Mouse (Mus musculus) liver, postnatal 0 days (tissue): ENCODE results near the gene Cldn3. TPM values are rescaled to one million over a fixed set of nuclear protein-coding genes. Genes with fewer than 3 reads are reported as not detected.

Experiments used
- ATAC-seq: fragments of 200-750 bp; cut with Nextera tagmentation; 2 replicates; pipeline ENCODE4 v1.8.0; 2017; ENCODE audit warnings: mild to moderate bottlenecking, moderate library complexity
- DNase-seq: peaks from one replicate; pipeline ENCODE4 v3.0.0-alpha.2; 2016
- H3K27ac ChIP-seq: fragments of 300-500 bp; sonication (generic); 2 replicates; pipeline ENCODE4 v1.5.1; 2014; ENCODE audit warnings: antibody characterized with exemption, moderate library complexity, mild to moderate bottlenecking, low read depth
- H3K27me3 ChIP-seq: fragments of 300-500 bp; sonication (generic); 2 replicates; pipeline ENCODE4 v1.6.1; 2014; ENCODE audit warnings: low read length, control low read depth, mixed read lengths; ENCODE audit not compliant: insufficient read depth
- H3K36me3 ChIP-seq: fragments of 300-500 bp; sonication (generic); replicated peaks from 2 replicates; pipeline ENCODE4 v1.6.1; 2014; ENCODE audit warnings: mild to moderate bottlenecking, control low read depth, low read length, moderate library complexity, mixed read lengths; ENCODE audit not compliant: insufficient read depth
- H3K4me1 ChIP-seq: fragments of 300-500 bp; sonication (generic); 2 replicates; pipeline ENCODE4 v1.6.1; 2014; ENCODE audit warnings: antibody characterized with exemption, mild to moderate bottlenecking, control low read depth; ENCODE audit not compliant: insufficient read depth
- H3K4me2 ChIP-seq: fragments of 300-500 bp; sonication (generic); 2 replicates; pipeline ENCODE4 v1.6.1; 2014; ENCODE audit warnings: low read depth, mild to moderate bottlenecking, low read length, moderate library complexity, mixed read lengths
- H3K4me3 ChIP-seq: fragments of 300-500 bp; sonication (generic); 2 replicates; pipeline ENCODE4 v1.5.1; 2014; ENCODE audit warnings: low read depth, low read length
- H3K9ac ChIP-seq: fragments of 300-500 bp; sonication (generic); replicated peaks from 2 replicates; pipeline ENCODE4 v1.6.1; 2014; ENCODE audit warnings: mild to moderate bottlenecking, moderate library complexity
- H3K9me3 ChIP-seq: fragments of 300-500 bp; sonication (generic); 2 replicates; pipeline ENCODE4 v1.6.1; 2016; ENCODE audit warnings: mild to moderate bottlenecking, control low read depth, low read length, mixed read lengths
- CTCF ChIP-seq: sonication (generic); IDR thresholded peaks from 2 replicates; pipeline ENCODE4 v1.5.1; 2016; ENCODE audit warnings: antibody characterized with exemption, low read depth
- EP300 ChIP-seq: IDR thresholded peaks from 2 replicates; pipeline ENCODE4 v1.6.1; 2016; ENCODE audit warnings: antibody characterized with exemption, low read depth, mild to moderate bottlenecking
- WGBS: fragments of 180-500 bp; shearing (Covaris S2); extraction: QIAGEN DNeasy Blood & Tissue Kit; methylation state at CpG from one replicate; pipeline ENCODE4 v1.1.7; 2014; ENCODE audit not compliant: insufficient replicate concordance; 5-methylcytosine and 5-hydroxymethylcytosine counted together
- polyA plus RNA-seq: library from polyadenylated mRNA; unstranded; fragments of >200 nt; fragmentation: Nextera tagmentation; extraction: Ambion mirVana; gene quantifications from 2 replicates; pipeline ENCODE4 v1.2.1, GENCODE M21; 2015

Cldn3 gene
- polyA plus RNA-seq, 1 experiment from 2014 or later: 65.0 TPM

DNA sequence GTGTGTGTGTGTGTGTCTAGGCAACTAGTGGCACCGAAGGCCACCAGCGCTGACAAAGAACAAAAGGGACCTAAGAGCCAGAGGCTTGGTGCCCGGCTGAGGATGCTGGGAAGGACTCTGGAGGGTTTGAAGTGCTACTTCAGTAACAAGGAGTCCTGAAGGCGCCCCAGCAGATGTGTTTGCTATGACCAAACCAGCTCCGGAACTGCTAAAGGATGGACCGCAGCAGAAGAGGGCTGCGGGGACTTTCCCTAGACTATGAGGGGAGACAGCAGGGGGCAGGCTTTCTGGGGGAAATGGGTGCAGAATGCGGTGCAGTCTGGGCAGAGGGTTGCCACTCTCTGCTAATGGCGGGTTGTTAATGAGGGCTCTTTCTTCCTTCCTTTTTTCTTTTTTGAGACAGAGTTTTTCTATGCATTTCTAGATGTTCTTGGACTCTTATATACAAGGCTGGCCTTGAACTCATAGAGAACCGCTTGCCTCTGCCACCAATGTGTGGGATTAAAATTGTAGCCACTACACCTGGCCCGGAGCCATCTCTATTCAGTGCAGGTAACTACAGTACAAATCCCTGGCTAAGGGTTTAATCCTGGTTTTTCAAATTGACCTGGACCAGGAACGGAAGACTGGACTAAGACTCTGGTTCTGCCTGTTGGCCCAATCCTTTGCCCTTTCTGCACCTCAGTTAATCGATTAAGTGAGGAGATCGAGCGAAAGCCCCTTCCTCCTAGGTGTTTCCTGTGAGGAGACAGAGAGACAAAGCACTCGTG lies 22.0 kb downstream of the Cldn3 start:
- no peaks in the 10 kb centered on the region for H3K36me3 ChIP-seq
- H3K9me3 ChIP-seq: no peaks in the 10 kb centered on the region
- peak overlapping the region; percentile 67 for H3K4me3 ChIP-seq
- TF ChIP-seq CTCF (peak; percentile 43), EP300 (no peak)
- DNase-seq: no peak
- no peak for ATAC-seq
- H3K9ac ChIP-seq: peak overlapping the region; percentile 56
- peak overlapping the region; percentile 96 for H3K27ac ChIP-seq
- no peaks in the 10 kb centered on the region for H3K27me3 ChIP-seq
- H3K4me2 ChIP-seq: peak overlapping the region; percentile 75
- WGBS: 32% methylated on average over 16 of the region's 16 CpGs
- peaks cover 21% of the 10 kb centered on the region for H3K4me1 ChIP-seq

DNA sequence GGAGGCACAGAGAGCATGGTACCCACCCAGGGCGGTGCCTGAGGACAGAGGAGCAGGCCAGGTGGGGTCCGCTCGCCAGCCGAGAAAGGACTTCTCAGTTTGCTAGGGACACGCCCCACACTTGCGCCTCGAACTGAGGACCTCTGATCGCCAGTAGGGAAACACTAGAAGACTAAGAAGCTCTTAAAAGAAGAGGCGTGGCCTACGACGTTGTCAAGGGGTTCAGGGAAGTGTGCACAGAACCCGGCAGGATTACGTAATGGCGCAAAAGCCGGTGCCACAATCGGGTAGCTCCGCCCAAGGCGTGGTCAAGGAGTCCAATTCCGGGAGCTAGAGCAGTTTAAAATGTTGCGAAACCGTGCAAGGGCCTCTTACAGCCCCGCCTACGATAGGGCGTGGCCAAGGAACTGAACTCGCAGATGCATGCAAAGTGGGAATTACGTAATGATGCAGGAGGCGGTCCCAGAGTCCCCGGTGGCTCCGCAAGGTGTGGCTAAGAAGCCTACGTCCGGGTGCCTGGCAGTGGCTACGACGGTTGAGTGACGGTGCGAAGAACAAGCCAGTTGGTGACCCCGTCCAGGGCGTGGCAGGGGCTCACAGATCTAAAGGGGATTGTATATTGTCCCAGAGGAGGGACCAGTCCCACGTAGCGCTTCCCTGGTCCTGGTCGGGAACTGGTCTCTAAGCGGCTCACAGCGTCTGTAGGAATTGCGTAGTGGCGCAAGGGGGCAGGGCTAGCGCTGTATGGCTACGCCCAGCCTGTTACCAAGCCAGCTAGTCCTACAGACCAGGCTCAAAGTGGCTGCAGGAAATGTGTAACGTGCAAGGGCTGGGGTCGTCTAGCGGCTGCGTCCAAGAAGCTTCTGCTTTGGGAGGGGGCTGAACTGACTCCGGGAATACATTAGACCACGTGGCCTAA lies 22.9 kb downstream of the Cldn3 start, which contains the start of gene Abhd11:
Gene Abhd11 (plus strand): TSS at position 482 of the 919 bp plus-strand sequence.
- DNase-seq: peak; percentile 100
- Histone ChIP-seq H3K4me3 (peak within 1 kb of the TSS; percentile 67), H3K9ac (peak within 1 kb of the TSS; percentile 73), H3K27me3 (no peaks in the 10 kb centered on the region), H3K27ac (peak within 1 kb of the TSS; percentile 96), H3K4me2 (peak within 1 kb of the TSS; percentile 75), H3K4me1 (peaks cover 22% of the 10 kb centered on the region), H3K36me3 (no peaks in the 10 kb centered on the region), H3K9me3 (no peaks in the 10 kb centered on the region)
- ATAC-seq: peak; percentile 84
- under 1% methylated on average over 52 of the region's 52 CpGs for WGBS
- TF ChIP-seq EP300 (peak; percentile 89), CTCF (peak; percentile 35; the same call in 1 of the 2 replicates)

DNA sequence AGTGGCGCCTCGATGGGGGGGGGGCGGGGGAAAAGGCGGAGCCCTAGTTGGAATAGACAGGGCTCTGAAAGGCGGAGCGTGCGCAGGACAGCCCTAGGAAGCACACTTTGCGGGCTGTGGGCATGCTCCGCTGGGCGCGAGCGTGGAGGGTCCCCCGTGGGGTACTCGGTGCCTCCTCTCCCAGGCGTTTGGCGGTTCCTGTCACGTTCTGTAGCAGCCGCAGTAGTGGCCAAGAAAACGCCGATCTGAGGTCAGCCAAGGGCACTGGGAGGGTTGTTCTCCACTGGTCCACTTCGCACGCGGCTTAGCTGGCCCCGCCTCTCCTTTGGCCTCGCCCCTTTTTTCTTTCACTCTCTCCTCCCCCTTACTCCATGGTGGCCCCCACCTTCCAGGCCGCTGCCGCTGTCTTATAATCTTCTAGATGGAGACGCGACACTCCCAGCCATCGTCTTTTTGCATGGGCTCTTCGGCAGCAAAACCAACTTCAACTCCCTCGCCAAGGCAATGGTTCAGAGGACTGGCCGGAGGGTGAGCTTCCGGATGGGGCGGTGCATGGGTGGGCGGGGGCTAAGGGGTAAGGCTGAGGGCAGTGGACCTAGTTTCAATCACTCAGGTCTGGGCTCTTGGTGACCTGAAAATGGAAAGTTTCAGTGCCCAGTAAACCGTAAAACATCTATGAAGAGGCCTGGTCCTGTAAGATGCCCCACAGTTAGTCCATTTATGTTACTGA lies 23.7 kb downstream of the Cldn3 start:
- H3K9me3 ChIP-seq: no peaks in the 10 kb centered on the region
- H3K36me3 ChIP-seq: no peaks in the 10 kb centered on the region
- peaks cover 22% of the 10 kb centered on the region for H3K4me1 ChIP-seq
- H3K27ac ChIP-seq: peak overlapping the region; percentile 96
- ATAC-seq (peak; percentile 71), DNase-seq (peak; percentile 90)
- no peaks in the 10 kb centered on the region for H3K27me3 ChIP-seq
- H3K4me2 ChIP-seq: peak overlapping the region; percentile 75
- peak overlapping the region; percentile 67 for H3K4me3 ChIP-seq
- H3K9ac ChIP-seq: peak overlapping the region; percentile 73
- no peak for TF ChIP-seq CTCF
- whole genome bisulfite sequencing: under 1% methylated on average over 32 of the region's 37 CpGs

DNA sequence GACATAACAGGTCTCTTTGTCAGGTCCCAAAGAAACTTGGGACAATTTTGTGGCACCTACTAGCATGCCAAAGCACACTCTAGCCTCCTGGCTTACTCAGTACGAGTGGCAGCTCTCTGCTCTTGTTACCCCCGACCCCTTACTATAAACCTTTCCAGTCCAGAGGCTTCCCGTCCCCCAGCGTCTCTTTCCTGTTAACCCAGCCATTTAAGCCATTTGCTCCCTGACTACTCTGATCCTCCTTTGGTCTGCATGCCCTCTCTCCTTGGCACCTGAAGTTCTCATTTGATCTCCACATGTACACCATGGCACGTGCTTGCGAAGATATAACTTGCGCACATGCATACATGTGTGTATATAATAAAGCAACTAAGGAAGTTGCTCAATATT lies 24.3 kb downstream of the Cldn3 start:
- H3K4me3 ChIP-seq: peak overlapping the region; percentile 67
- H3K9ac ChIP-seq: peak overlapping the region; percentile 73
- no peak for ATAC-seq

DNA sequence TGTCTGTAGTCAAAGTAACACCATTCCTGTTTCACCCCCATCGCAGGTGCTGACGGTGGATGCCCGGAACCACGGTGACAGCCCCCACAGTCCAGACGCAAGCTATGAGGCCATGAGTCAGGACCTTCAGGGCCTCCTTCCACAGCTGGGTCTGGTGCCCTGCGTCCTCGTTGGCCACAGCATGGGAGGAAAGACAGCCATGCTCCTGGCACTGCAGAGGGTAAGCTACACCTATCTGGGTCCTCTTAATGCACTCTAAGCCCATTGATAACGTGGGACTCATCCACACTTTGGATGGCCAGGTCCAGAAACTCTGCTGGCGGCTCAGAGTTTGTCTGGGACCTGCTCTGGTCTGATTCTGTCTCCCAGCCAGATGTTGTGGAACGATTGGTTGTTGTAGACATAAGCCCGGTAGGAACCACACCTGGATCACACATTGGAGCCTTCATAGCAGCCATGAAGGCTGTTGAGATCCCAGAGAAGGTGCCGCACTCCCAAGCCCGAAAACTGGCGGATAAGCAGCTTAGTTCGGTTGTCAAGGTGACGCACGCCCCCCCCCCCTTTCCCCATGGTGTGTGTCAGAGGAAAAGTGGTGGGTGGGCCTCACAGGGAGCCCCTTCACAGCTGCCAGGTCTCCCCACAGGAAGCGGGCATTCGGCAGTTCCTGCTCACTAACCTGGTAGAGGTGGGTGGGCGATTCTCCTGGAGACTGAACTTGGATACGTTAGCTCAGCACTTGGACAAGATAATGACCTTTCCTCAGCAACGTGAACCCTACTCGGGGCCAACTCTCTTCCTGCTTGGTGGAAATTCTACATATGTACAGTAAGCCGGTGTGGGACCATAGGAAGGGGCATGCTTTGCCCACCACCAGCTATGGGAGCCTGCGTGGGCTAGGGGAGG lies 25.1 kb downstream of the Cldn3 start:
- Histone ChIP-seq H3K36me3 (no peaks in the 10 kb centered on the region), H3K4me2 (peak overlapping the region; percentile 75; the same call in 1 of the 2 replicates), H3K9ac (no peak overlapping the region), H3K27me3 (no peaks in the 10 kb centered on the region), H3K4me3 (no peak overlapping the region), H3K9me3 (no peaks in the 10 kb centered on the region), H3K27ac (no peak overlapping the region), H3K4me1 (peaks cover 22% of the 10 kb centered on the region)
- no peak for TF ChIP-seq EP300
- WGBS: 83% methylated on average over 25 of the region's 25 CpGs
- DNase-seq (no peak), ATAC-seq (no peak)

More for the DNA sequence above, 24.3 kb downstream of the Cldn3 start:
- Histone ChIP-seq H3K36me3 (no peaks in the 10 kb centered on the region), H3K4me1 (peaks cover 22% of the 10 kb centered on the region), H3K27me3 (no peaks in the 10 kb centered on the region), H3K27ac (peak overlapping the region; percentile 96), H3K9me3 (no peaks in the 10 kb centered on the region), H3K4me2 (peak overlapping the region; percentile 75)
- DNase-seq: no peak
- 39% methylated on average over 7 of the region's 7 CpGs for WGBS
- TF ChIP-seq CTCF (no peak), EP300 (no peak)
